Mouse (Mus musculus) spleen, postnatal 10 days (tissue): Measurements from ENCODE around the gene Ddc.

Experiments
- DNase-seq, 2 experiments: peaks; one replicate each; pipeline ENCODE4 v3.0.0; 2021 to 2022; ENCODE audit warnings: low spot score in 2 of 2

The Ddc gene

DNA sequence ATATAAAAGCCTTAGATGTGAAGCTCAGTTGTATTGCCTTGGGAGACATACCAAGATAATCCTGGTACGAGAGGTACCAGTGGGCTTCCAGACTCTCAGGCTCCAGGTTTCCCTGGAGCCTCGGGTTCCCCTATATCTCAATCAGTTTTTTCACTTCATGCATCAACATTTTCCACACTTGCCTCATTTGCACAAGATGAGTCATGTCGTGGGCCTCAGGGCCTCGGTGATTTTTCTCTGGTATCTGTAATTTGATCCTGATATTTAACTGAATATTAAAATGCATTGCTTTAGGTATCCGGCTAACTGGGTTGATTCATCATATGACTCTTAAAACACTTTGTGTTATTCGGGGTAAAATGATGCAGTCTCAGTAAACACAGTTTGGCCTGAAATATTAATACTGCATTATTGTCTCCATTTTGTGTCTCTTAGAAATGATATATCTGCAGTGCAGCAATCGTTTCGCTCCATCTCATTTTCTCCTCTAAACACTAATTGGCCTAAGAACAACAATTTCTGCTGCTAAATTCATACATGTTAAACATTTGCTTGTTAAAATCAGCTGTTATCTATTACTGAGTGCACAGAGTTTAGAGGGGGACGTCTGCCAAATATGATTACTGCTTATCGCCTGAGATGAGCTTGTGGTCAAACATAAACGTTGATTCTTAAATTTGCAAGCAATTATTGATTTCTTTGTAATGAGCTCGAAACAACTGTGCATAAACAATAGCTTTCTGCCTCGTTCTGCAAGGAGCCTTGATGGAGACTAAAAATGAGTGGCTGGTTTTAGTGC is 48.2 kb downstream of the Ddc start:
- DNase-seq, result no peak

DNA sequence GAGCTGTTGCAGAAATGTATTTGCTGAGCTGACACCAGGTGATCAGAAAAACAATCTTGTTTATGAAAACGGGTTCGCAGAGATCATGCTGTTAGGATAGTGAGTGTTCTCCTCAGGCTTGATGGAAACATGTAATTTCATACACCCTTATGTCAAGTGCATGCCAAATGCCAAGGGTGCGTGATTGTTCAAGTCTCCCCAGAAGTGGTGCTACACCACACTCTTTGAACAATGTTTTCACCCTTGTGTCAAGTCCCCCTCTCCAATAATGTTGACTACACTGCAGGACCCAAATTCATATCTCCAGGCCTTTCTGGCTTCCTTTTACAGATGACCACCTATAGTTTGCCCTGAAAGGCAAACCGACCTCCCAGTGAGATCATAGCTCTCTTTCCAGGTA is 49.5 kb downstream of the Ddc start:
- no peak for DNase-seq

DNA sequence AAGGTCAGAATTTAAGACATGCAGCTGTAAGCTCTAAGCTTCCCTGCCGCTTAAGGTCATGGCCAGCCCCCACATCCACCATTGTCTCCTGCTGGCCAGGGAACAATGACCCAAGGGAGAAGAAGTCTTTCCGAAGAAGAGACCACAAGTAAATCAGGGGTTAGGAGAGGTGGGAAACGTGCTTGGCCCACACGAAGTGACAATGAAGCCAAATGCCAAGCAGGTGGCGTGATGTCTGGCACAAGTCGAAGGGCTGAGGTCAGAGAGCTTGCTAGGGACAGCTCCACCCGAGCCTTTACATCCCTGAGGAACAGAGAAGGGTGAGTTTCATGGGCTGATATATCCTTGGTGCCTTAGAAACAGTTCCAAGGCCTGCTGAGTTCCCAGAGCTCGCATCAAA is 52.9 kb downstream of the Ddc start:
- DNase-seq, result no peak

DNA sequence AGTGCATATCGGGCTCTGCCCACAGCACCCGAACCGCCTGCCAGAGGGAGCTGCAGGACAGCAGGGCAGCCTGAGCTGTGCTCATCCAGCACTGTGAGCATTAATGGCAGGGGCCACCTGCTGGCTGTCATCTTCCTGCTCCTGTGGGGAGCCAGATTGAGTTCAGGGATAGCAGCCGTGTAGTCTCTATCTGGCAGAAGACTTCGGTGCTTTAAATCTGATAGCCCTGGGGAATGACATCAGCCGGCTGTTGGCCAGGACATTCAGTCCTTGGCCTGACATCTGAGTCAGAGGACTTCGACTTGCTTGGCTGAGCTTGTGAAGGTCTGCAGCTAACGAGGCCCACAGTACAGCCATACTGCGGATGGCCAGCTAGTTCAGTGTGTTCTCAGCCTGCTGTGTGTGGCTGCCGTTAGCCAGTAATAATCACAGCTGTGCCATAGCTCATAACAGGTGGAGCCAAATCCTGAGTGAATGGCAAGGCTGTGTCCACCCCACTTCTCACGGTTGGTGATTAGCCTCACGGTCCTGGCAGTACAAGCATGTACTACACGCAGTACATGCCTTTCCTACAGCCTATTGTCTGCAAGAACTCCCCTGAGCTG is 53.5 kb downstream of the Ddc start:
- DNase-seq, result no peak

DNA sequence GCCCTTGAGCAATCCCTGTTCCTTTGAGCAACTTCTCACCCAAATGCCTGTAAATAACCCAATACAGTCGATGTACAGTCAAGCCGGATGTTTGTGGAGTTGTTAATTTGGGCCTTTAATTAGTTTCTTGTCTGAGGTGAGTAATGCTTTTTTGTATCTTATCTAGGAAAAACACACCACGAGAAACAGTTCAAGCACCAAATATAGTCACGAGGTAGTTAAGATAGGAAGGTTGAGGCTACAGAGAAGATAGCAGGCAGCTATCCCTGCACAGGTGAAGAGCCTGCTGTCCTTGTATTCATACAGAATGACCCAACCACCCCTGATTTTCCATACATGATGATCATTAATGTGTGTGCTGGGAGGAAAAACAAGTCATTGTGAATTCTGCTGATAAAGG is 56.4 kb downstream of the Ddc start:
- no peak for DNase-seq

DNA sequence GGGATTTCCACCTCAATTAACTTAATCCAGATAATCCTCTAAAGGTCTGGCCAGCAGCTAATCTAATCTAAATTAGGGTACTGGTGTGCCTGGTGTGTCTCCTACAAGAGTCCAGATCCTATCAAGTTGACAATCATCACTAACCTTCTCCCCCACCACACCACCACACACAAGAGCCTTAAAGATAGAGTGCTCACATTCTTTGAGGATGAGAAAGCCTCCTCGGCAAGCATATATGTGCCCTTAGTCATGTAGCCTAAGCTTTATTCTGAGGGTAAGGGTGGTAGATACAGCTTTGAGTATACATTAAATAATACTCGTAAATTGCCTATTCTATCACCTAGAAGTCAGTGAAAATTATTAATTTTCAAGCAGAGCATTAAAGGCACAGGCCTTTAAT is 57.2 kb downstream of the Ddc start:
- DNase-seq, result no peak

DNA sequence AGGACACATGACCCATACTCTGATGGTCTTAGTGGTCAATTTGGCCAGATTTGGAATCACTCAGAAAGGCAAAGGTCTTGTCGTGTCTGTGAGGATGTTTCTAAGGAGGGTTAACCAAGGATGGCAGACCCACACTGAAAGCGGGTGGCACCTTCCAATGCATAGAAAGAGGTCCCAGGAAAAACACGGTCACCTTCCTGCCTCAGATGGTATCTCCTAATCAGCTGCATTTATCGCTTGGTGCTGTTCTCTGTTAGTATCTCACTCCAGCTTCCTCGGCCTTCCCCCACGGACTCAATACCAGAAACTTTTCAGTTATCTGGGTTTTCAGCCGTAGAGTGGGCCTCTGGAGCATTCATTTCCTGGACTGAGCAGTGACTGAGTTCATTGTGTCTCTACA is 58.1 kb downstream of the Ddc start:
- no peak for DNase-seq

DNA sequence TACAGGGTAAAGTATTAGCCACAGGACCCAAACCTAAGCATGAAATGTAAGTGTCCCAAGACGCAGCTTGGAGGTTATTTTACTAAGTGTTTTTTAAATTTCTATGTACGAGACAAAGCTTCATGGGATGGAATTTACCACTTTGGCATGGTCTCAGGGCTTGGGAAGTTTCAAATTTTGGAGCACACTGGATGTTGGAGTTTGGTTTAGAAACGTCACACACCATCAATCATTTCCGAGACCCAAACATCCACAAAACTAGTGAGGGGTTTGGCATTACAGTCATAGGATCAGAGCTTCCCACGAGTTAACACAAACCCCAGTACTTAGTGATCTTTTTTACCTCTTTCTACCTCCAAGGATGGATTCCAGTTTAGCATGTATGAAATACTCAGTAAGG is 60.6 kb downstream of the Ddc start:
- DNase-seq, result no peak

DNA sequence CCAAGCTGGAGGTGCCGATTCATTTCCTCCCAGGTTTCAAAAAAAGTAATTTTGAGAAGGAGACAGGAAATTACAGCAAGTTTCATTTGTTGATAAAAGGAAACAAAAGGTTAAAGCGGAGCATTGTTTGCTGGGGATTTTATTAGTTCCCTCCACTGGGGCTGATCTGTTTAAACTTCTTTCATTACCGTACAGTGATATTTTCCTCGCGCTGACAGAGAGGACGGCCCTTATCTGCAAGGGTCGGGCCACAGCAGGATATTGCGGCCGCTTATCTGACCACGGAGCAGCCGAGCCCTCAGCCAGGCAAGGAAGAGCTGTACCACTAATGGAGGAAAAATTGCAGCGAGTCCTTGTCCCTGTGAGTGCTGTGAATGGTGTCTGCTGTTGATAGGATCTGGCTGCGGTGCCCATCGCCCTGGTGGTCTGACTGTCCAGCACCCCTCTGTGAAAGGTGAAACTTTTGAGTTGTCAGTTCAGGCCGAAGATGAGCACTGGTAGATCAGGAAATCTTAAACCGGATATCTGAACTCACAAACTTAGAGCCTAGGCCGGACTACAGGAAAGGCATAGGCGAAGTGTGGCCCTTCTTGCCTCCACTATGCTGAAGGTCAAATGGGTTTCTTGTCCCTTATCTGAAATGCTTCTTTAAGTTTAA is 61.1 kb downstream of the Ddc start:
- DNase-seq, result peak; percentile 26 to 37

DNA sequence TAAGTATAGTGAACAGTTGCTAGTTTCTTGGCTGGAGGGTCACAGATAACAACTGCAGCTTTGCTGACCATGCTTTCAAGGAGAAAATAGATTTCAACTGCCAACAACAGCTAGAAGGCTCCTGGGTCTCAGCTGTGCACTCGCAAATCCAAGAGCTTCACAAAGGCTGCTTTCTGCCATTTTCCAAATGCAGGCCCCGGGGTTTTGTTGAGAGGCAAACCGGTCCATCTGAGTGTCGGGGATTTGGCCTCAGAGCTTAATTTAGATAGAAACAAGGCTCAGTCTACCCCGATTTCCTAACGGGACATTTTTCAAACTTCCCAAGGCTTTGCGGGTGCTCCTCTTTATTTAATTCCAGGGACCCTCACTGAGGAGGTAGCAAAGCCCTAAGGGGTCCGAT is 61.7 kb downstream of the Ddc start:
- no peak for DNase-seq

DNA sequence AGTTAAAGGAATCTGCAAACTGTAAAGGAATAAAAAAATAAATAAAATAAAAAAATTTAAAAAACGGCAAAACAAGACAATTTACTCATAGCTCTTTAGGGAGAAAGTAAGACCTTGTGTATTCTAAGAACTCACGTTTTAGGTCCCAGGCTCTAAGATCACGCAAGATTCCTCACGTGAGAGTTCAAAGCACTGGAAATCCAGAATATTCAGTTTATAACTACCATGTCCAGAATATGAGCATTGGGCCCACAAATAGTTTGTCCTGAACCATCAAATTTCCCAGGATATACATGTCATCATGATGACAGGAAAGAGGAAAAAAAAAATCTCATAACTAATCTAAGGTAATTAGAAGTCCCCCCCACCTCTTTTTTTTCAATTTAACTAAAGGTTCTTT is 62.2 kb downstream of the Ddc start:
- no peak for DNase-seq

DNA sequence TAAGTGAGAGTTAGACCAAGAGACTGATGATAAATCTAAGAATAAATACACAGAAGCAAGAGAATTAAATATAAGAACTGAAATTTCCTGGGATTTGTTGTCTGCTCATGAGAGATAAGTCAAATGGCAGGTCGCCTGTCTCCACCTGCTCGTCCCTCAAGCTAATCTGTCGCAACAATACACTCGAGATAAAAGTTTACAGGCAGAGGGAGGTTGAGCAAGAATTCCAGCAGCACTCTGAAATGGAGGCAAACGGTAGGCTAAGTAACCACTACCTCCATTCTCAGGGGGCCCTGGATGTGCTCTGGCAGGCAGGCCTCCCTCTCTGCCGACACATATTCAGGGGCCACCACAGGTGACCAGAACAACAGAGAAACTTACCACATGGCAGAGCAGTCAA is 62.6 kb downstream of the Ddc start:
- DNase-seq, result no peak

DNA sequence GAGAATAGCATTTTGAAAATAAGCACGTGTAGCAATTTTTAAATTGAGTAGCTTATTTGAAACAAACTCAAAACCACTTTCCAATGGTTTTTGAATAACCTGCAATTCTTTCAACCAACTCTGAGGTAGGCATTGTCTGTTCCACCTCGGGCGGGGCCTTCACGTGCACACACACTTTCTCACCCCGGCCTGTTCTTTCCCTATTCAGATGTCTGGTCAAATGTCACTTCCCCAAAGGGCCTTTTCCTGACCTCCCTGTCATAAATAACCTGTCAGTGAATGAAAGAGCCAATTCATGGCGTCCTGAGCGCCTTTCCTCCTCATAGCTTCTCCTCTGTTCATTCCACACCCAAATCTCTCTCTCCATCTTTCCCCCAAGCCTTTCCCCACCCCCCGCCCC is 64.8 kb downstream of the Ddc start:
- DNase-seq, result no peak

DNA sequence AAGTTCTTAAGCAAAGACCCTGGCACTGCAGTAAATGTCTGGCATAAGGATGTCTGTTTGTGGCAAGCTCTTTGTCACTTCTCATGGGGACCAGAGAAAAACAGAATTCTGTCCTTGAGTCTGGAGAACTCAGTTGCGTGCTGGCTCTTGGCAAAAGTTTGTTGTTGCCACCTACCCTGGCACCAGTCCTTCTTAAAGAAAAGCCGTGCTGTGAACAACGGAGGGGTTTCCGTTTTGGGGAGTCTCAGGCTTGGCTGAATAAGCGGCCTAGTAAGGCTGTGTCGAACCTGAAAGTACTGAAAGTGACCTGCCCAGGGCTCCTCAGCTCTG is 65.2 kb downstream of the Ddc start:
- no peak for DNase-seq

DNA sequence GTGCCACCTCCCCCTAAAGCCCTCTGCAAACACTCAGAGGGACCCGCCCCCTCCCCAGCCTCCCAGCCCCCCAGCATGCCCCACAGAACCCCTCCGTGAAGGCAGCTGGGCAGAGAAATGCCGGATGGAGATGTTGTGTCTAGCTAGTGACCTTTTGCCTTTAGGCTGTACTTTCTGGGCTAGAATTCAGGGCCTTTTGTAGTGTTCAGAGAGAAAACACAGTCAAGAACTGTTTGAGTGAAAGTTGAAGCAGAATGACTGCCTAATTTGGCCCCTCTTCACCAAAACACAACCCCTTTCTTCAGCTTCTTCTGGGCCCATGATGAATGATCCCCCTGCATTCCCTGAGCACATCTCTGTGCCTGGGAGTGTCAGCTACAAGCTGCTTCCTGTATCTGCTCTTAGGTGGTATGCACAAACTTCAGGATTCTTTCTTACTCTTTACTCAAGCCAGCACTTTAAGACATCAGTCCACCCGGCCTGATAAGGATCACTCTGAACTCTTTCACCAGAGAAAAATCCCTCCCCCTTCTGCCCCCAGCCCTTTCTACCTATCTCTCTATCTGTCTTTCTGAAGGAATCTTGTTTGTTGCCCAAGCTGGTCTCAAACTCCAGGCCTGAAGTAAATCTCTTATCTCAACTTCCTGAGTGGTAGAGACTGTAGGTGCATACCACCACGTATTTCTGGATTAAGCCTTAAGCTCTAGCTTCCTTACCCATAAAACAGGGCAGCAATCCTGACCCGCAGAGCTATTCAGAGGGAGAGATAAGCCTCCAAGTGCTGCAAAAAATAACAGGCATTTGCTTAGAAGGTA is 65.8 kb downstream of the Ddc start:
- DNase-seq, result no peak

DNA sequence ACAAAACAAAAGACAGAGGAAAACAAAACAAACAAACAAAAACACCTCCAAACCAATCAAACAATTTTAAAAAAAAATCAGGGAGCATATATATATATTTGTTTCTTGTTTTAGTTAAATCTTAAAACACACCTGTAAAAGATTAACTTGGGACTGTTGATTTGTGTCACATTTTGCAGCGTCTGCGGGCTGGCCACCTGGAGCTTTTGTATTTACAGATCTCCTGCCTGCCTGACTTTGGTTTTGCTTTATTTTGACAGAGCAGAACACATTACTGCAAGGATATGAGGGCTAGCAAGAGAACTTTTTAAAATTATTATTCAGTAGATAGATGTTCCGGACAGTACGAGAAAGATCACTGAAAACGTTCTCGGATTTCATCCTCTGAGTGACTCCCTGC is 66.4 kb downstream of the Ddc start:
- no peak for DNase-seq

DNA sequence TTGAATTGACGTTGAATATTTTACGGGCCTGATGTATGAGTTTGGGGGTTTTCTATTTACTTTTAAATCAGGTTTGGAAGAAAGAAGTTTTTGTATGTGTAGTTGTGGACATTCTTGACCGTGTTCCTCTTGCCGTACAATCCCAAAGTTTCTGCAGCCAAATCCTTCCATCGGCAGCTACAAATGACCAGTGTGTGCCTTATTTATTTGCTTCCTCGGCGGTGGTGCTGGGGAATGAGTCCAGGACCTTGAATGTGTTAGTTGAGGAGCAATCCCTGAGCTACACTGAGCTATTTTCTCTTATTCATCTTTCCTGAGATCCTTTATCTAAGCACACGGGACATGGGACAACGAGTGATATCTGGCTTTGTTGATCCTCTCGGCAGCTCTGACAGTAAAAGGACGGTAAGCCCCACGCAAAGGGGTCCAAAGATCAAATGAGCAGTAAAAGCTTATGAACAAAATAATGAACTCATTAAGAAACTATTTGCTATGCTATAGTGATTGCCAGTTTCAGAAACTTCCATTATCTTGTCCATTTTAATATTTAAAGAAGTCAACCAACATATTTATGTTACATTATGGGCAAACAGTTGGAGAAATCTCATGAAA is 67.0 kb downstream of the Ddc start:
- DNase-seq, result no peak

DNA sequence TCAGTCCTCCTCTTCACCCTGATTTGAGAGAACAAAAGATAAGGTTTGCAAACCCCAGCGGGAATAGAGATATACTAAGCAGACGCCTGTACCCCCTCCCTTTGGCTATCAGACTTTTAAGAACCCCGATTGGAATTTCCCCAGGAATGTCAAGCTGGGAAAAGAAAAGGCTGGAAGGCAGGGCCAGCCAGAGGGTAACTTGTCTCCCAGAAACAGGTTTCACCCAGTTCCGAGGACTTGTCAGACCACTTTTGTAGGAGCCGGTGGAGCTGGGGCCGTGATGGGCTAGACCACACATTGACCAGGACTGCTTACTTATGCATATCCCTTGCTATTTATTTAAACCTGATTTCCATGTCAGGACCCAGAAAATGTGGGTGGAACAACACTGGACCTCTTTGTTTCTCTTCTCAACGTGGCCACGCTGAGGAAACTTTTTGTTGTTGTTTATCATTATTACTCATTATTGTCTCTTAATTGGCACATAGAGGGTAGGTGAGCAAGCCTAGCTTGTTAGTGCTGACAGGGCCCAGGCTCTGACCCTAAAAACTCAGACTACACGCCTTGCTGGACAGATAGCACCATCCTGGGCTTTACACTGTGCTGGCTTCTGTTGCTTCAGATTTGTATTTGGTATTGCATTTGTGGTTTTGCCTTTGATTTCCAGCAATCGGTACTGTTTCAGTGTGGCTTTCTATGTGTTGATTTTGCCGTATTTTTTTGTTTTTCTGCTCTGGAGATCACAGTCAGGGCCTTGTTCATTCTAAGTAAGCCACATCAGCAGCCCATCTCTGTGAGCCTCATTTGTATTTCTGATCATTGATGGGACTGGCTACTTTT is 68.6 kb downstream of the Ddc start:
- DNase-seq, result no peak

DNA sequence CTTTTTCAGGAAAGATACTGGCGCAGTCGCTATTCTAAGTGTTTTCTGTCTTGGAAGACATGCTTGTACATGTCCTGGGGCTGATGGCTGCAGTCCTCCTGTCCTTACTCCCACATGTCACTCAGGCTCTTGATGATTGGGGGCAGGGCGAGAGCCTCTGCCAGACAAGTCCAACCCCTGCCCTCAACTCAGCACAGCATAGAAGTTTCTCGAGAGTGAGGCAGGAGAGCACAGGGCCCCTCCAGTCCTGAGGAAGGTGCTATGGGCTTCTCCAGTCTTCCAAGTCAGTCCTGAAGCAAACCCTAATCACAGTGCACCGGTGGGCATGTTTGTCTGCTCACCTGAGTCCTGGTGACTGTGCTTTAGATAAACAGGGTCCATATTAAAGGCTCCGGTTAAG is 69.2 kb downstream of the Ddc start:
- DNase-seq, result no peak

DNA sequence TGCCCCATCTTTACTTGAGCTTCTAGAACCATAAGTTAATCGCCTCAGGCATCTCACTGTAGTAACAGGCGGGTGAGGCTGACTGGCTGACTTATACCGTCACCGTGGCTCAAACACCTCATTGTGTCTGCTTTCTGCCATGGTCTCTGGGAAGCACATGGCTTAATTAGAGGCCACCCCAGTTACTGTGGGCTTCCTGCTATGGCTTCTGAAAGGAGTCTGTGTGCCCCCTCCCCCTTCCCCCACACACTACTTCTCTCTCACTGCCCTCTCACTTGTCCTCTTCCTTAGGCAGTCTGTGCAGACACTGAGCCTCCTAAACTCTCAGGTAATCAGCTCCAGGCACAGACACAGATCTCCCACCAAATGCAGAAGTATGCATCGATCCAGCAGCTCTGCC is 69.7 kb downstream of the Ddc start:
- DNase-seq, result no peak

DNA sequence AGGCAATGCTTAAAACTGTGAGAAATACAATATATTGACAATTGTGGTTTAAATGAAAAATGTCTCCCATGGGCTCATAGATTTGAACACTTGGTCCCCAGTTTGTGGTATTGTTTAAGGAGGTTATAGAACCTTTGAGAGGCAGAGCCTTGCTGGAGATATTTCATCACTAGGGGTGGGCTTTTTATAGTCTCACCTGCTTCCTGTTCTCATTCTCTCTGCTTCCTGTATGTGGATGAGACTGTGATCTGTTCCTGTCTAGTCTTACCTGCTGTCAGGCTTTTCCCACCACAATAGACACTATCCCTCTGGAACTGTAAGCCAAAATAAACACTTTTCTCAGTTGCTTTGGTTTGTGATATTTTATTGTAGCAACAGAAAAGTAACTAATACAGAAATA is 71.5 kb downstream of the Ddc start:
- DNase-seq, result no peak
